18 mouse cellular contexts compared by ENCODE assay signal in genomic region chr1:82608646-82609262, GRCm38 (mm10). TPM values are rescaled to one million over a fixed set of nuclear protein-coding genes. Genes with fewer than 3 reads are reported as not detected.
DNase-seq lines count a peak whose midpoint lies in the region; ATAC-seq and TF ChIP-seq lines count a peak whose summit lies in the region.
"Had no signal": no experiment of that assay in that cellular context is flagged by ENCODE, and none has a peak within 500 bp of the region (broad histone marks: within the 10 kb centered on the region; RNA-seq: fewer than 3 reads in every experiment).

No protein-coding gene starts in this region.

- peak overlapping the region; percentile 28 for H3K4me3 ChIP-seq in gastrocnemius, adult 2 months
- no peak overlapping the region for H3K4me3 ChIP-seq in midbrain, postnatal 0 days (ENCODE audit: low read depth, low read length)
- no peak overlapping the region for H3K4me3 ChIP-seq in midbrain, embryonic 16.5 days (ENCODE audit: low read depth, low read length)
- H3K4me3 ChIP-seq: heart, embryonic 12.5 days; hindbrain, embryonic 13.5 days had no signal

- H3K4me2 ChIP-seq in midbrain, postnatal 0 days (ENCODE audit: low read depth, low read length, poor library complexity, severe bottlenecking) = no peak overlapping the region
- no peak overlapping the region for H3K4me2 ChIP-seq in midbrain, embryonic 16.5 days (ENCODE audit: low read length)
- H3K4me2 ChIP-seq: heart, embryonic 12.5 days; hindbrain, embryonic 13.5 days; lung, embryonic 14.5 days had no signal

- H3K36me3 ChIP-seq in midbrain, postnatal 0 days (ENCODE audit: insufficient read depth, low read length) = no peaks in the 10 kb centered on the region
- no peaks in the 10 kb centered on the region for H3K36me3 ChIP-seq in midbrain, embryonic 16.5 days (ENCODE audit: control insufficient read depth, insufficient read depth, low read length)
- H3K36me3 ChIP-seq: heart, embryonic 12.5 days; hindbrain, embryonic 13.5 days had no signal

- H3K9ac ChIP-seq in midbrain, postnatal 0 days (replicated peaks; ENCODE audit: low read length, poor library complexity, severe bottlenecking) = no peak overlapping the region
- no peak overlapping the region for H3K9ac ChIP-seq in midbrain, embryonic 16.5 days (ENCODE audit: low read depth, low read length)
- H3K9ac ChIP-seq: forebrain, postnatal 0 days; heart, embryonic 12.5 days; hindbrain, embryonic 13.5 days; lung, embryonic 14.5 days had no signal

- no peak for DNase-seq in gastrocnemius, adult 2 months
- DNase-seq in gastrocnemius, postnatal 4 days (ENCODE audit: low spot score in 2 of 2) = no peak
- DNase-seq in kidney, adult 9 months = peak; percentile 83
- DNase-seq in kidney, postnatal 4 days = no peak
- DNase-seq in midbrain, postnatal 0 days (ENCODE audit: low spot score) = peak; percentile 13
- DNase-seq in telencephalon, adult 2 months (ENCODE audit: low read depth, low spot score) = peak; percentile 55
- DNase-seq: cerebellum, adult 11 months; embryo, embryonic 11 days; forebrain, postnatal 0 days; kidney, postnatal 10 days; liver; lung, embryonic 14.5 days; thymus, adult 2 months had no signal

- no peak for TF ChIP-seq CTCF in gastrocnemius, adult 2 months (IDR thresholded peaks at IDR 0.05)
- TF ChIP-seq CTCF in midbrain, postnatal 0 days (IDR thresholded peaks at IDR 0.05) = no peak

- WGBS in midbrain, postnatal 0 days = 69% methylated on average over 9 of the region's 9 CpGs
- 72% methylated on average over 9 of the region's 9 CpGs for WGBS in midbrain, embryonic 16.5 days

- ATAC-seq in midbrain, postnatal 0 days (ENCODE audit: low FRiP score) = no peak
- no peak for ATAC-seq in midbrain, embryonic 16.5 days
- ATAC-seq: activated CD4-positive, CD25-positive, alpha-beta regulatory T cell, adult 4 months; forebrain, postnatal 0 days had no signal

- intact Hi-C loops in gastrocnemius, adult 2 months (cut with DNase I) = no loop called here

- no peaks in the 10 kb centered on the region for H3K27me3 ChIP-seq in midbrain, postnatal 0 days (ENCODE audit: insufficient read depth, low read length)
- no peaks in the 10 kb centered on the region for H3K27me3 ChIP-seq in midbrain, embryonic 16.5 days (ENCODE audit: control insufficient read depth, insufficient read depth, low read depth, low read length)
- H3K27me3 ChIP-seq: heart, embryonic 12.5 days; hindbrain, embryonic 13.5 days had no signal

- H3K27ac ChIP-seq in gastrocnemius, adult 2 months = peak overlapping the region; percentile 66
- no peak overlapping the region for H3K27ac ChIP-seq in midbrain, postnatal 0 days (ENCODE audit: low read depth, low read length)
- H3K27ac ChIP-seq in midbrain, embryonic 16.5 days (ENCODE audit: low read length) = no peak overlapping the region
- H3K27ac ChIP-seq: hindbrain, embryonic 13.5 days had no signal

- no peaks in the 10 kb centered on the region for H3K4me1 ChIP-seq in midbrain, postnatal 0 days (ENCODE audit: insufficient read depth, low read length)
- H3K4me1 ChIP-seq in midbrain, embryonic 16.5 days (ENCODE audit: control insufficient read depth, insufficient read depth, low read length) = no peaks in the 10 kb centered on the region
- H3K4me1 ChIP-seq: heart, embryonic 12.5 days; hindbrain, embryonic 13.5 days had no signal

- no peaks in the 10 kb centered on the region for H3K9me3 ChIP-seq in midbrain, postnatal 0 days (ENCODE audit: low read length)
- H3K9me3 ChIP-seq in midbrain, embryonic 16.5 days (replicated peaks; ENCODE audit: control insufficient read depth, low read length, poor library complexity, severe bottlenecking) = no peaks in the 10 kb centered on the region
- H3K9me3 ChIP-seq: heart, embryonic 12.5 days; hindbrain, embryonic 13.5 days had no signal

RNA-seq across cellular contexts. Expression of gene Col4a3, which starts 22.0 kb away (rescaled TPM):
- 1 to 10 TPM in 1 of 2 experiments, under 1 TPM in 1; 0.67 to 1.2 TPM for total RNA-seq in gastrocnemius, adult 2 months (2021)
- total RNA-seq in gastrocnemius, postnatal 4 days (2021) = under 1 TPM; 0.21 to 0.52 TPM
- total RNA-seq in midbrain, postnatal 0 days (2014; rRNA removed) = 0.27 and 0.38 TPM in 2 replicates
- polyA plus RNA-seq in midbrain, postnatal 0 days (2015; fragmentation: Nextera tagmentation; extraction: Ambion mirVana) = 0.16 and 0.35 TPM in 2 replicates
- 0.24 and 0.25 TPM in 2 replicates for polyA plus RNA-seq in midbrain, embryonic 16.5 days (2015; fragmentation: Nextera tagmentation; extraction: Ambion mirVana)
- total RNA-seq: neutrophil, adult 5-6 weeks had no signal

RNA-seq across cellular contexts. Expression of gene Col4a4, which starts 22.1 kb away (rescaled TPM):
- 1 to 10 TPM; 1.1 to 1.6 TPM for total RNA-seq in gastrocnemius, adult 2 months (2021)
- 1 to 10 TPM in 1 of 2 experiments, under 1 TPM in 1; 0.62 to 1.0 TPM for total RNA-seq in gastrocnemius, postnatal 4 days (2021)
- 0.28 and 0.44 TPM in 2 replicates for total RNA-seq in midbrain, postnatal 0 days (2014; rRNA removed)
- polyA plus RNA-seq in midbrain, postnatal 0 days (2015; fragmentation: Nextera tagmentation; extraction: Ambion mirVana) = 0.16 and 0.36 TPM in 2 replicates
- polyA plus RNA-seq in midbrain, embryonic 16.5 days (2015; fragmentation: Nextera tagmentation; extraction: Ambion mirVana) = 0.11 and 0.25 TPM in 2 replicates
- total RNA-seq: neutrophil, adult 5-6 weeks had no signal

Comparison
In these comparisons a context has a peak if more than half of its experiments do, and no peak if none do; other contexts are left out.
1. DNase-seq: peak in kidney, adult 9 months (single experiment), midbrain, postnatal 0 days (single experiment) and telencephalon, adult 2 months (single experiment); none in gastrocnemius, adult 2 months (single experiment), gastrocnemius, postnatal 4 days (0 of 2) and kidney, postnatal 4 days (0 of 2).